Mouse (Mus musculus) central nervous system, embryonic 14 days (tissue): ENCODE data around the gene Gm20823. TPM values are rescaled to one million over a fixed set of nuclear protein-coding genes. Genes with fewer than 3 reads are reported as not detected.

Experiments
- polyA plus RNA-seq: library from polyadenylated mRNA; depleted of rRNA; stranded (reverse); fragments of >200 nt; gene quantifications from 2 replicates; pipeline ENCODE4 v1.2.3, GENCODE M21; 2012; rRNA removed

Gm20823 gene
- not detected in 2 replicates for polyA plus RNA-seq

DNA sequence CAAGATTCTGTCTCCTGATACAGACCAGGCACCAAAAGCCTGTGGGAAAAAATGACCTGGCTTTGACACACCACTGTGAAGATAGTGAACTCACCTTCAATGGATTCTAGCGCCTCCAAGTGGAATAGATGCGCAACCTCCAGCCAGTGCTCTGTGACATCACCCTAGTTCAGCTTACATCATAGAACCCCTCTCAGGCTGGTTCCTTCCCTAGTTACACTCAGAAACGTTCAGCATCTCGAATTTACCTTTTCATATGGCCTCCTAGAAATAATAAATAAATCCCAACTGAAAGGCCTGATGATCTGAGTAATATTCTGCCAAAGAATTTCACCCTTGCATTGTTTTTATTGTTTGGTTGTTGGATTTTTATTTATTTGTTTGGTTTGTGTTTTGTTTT, at the start of gene Gm20823:
TSS of gene Gm20823 (minus strand) at position 101 of the 400 bp plus-strand sequence.

